Mouse (Mus musculus) midbrain, embryonic 14.5 days (tissue): ENCODE results near the gene Miga1. TPM values are rescaled to one million over a fixed set of nuclear protein-coding genes. Genes with fewer than 3 reads are reported as not detected.

Experiments used
- ATAC-seq: fragments of 200-750 bp; cut with Nextera tagmentation; 2 replicates; pipeline ENCODE4 v1.8.0; 2017; ENCODE audit warnings: moderate number of reproducible peaks, moderate library complexity; ENCODE audit not compliant: low FRiP score, low TSS enrichment
- DNase-seq: peaks from one replicate; pipeline ENCODE4 v3.0.0-alpha.2; 2015
- H3K27ac ChIP-seq: fragments of 300-500 bp; sonication (generic); replicated peaks from 2 replicates; pipeline ENCODE4 v1.5.1; 2014; ENCODE audit warnings: mild to moderate bottlenecking, low read depth, low read length, moderate library complexity
- H3K27me3 ChIP-seq: fragments of 300-500 bp; sonication (generic); 2 replicates; pipeline ENCODE4 v1.6.1; 2014; ENCODE audit warnings: low read length, control low read depth, mixed read lengths; ENCODE audit not compliant: control insufficient read depth, insufficient read depth
- H3K36me3 ChIP-seq: fragments of 300-500 bp; sonication (generic); 2 replicates; pipeline ENCODE4 v1.6.1; 2014; ENCODE audit warnings: low read length, control low read depth; ENCODE audit not compliant: control insufficient read depth, insufficient read depth
- H3K4me1 ChIP-seq: fragments of 300-500 bp; sonication (generic); 2 replicates; pipeline ENCODE4 v1.6.1; 2014; ENCODE audit warnings: mild to moderate bottlenecking, antibody characterized with exemption, low read length, control low read depth; ENCODE audit not compliant: control insufficient read depth, insufficient read depth
- H3K4me2 ChIP-seq: fragments of 300-500 bp; sonication (generic); 2 replicates; pipeline ENCODE4 v1.6.1; 2014; ENCODE audit warnings: mild to moderate bottlenecking, low read length, moderate library complexity
- H3K4me3 ChIP-seq: fragments of 300-500 bp; sonication (generic); replicated peaks from 2 replicates; pipeline ENCODE4 v1.5.1; 2014; ENCODE audit warnings: low read depth, low read length
- H3K9ac ChIP-seq: fragments of 300-500 bp; sonication (generic); replicated peaks from 2 replicates; pipeline ENCODE4 v1.6.1; 2014; ENCODE audit warnings: mild to moderate bottlenecking, low read length, moderate library complexity
- H3K9me3 ChIP-seq: fragments of 300-500 bp; sonication (generic); 2 replicates; pipeline ENCODE4 v1.6.1; 2016; ENCODE audit warnings: low read length, control low read depth, mixed read lengths; ENCODE audit not compliant: control insufficient read depth
- WGBS: fragments of 180-500 bp; shearing (Covaris S2); extraction: QIAGEN DNeasy Blood & Tissue Kit; methylation state at CpG from one replicate; pipeline ENCODE4 v1.1.7; 2014; 5-methylcytosine and 5-hydroxymethylcytosine counted together
- polyA plus RNA-seq: library from polyadenylated mRNA; unstranded; fragments of >200 nt; fragmentation: Nextera tagmentation; extraction: Ambion mirVana; gene quantifications from 2 replicates; pipeline ENCODE4 v1.2.1, GENCODE M21; 2014

Gene Miga1
- polyA plus RNA-seq, 1 experiment from 2014 or later: 23.7 TPM

DNA sequence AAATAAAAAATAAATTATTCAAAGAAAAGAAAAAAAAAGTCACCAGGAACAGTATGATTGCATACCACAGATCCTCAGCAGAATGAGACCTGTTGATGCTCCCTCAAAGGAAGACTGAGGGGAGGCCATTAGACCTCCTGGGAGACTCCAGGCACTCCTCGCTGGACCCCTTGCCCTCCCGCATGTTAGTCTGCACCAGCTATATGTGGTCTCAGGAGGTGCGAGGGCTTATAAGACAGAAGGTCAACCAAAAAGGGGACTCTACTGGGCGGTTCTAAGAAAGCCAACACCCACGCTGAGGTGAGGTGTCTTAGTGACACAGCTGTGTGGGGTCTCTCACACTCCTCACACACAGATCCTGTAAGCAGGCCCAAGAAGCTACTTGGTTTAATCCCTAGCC lies 44.3 kb downstream of the Miga1 start:
- no peak for ATAC-seq

DNA sequence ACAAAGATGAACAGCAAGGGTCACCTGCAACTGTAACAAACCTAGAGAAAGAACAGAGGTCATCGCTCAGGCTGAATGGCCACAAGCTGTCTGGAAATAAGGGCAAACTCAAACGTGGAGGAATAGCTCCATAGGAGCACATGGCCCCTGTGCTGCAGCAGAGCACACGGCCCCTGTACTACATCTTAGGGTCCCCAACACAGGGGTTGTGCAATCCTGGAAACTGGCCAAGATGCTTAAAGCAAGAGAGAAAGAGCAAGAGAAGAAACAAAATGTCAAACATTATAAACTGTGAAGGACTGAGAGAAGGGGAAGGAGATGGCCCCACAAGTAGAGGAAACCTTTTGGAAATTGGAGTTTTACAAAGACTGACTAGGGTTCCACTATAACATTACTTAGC lies 45.8 kb downstream of the Miga1 start:
- H3K36me3 ChIP-seq: peaks cover 70% of the 10 kb centered on the region
- 87% methylated on average over 3 of the region's 3 CpGs for WGBS
- H3K9me3 ChIP-seq: no peaks in the 10 kb centered on the region
- no peak overlapping the region for H3K27ac ChIP-seq
- no peak overlapping the region for H3K4me2 ChIP-seq
- no peak for DNase-seq
- no peak overlapping the region for H3K4me3 ChIP-seq
- no peaks in the 10 kb centered on the region for H3K4me1 ChIP-seq
- H3K9ac ChIP-seq: no peak overlapping the region
- H3K27me3 ChIP-seq: no peaks in the 10 kb centered on the region
- ATAC-seq: no peak

More for the DNA sequence above, 44.3 kb downstream of the Miga1 start:
- no peak overlapping the region for H3K4me2 ChIP-seq
- no peak overlapping the region for H3K9ac ChIP-seq
- WGBS: 97% methylated on average over 5 of the region's 5 CpGs
- DNase-seq: no peak
- no peak overlapping the region for H3K4me3 ChIP-seq
- H3K4me1 ChIP-seq: no peaks in the 10 kb centered on the region
- no peaks in the 10 kb centered on the region for H3K27me3 ChIP-seq
- no peak overlapping the region for H3K27ac ChIP-seq
- H3K9me3 ChIP-seq: no peaks in the 10 kb centered on the region
- peaks cover 72% of the 10 kb centered on the region for H3K36me3 ChIP-seq

DNA sequence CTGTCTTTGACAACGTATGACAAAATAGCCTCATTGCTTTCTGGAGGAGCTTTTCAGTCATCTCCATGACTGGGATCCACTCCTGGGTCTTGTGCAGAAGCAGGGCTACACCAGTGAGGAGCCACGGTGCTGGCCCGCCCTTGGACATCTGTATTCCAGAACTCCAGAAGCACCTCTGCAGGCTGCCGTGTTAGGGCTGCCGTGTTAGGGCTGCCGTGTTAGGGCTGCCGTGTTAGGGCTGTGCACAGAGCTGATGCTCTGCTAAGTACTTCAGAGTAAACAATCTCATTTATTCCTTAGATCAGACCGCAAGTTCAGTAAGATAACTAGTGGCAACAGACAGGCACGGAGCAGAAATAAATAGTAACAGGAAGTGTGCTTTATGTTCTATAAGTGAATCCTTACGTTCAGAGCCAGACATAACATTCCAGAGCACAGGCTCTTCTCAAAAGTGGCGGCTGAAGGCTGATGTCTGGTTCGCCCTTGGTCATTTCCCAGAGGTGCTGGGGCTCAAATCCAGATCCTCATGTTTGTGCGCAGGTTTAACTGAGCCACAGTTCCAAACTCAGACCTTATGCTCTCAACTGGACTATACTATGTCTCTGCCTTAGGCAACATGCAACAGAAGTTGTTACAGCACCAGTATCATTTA lies 46.6 kb downstream of the Miga1 start:
- WGBS: 94% methylated on average over 13 of the region's 13 CpGs
- Histone ChIP-seq H3K4me2 (no peak overlapping the region), H3K4me1 (no peaks in the 10 kb centered on the region), H3K9me3 (no peaks in the 10 kb centered on the region), H3K27me3 (no peaks in the 10 kb centered on the region), H3K36me3 (peaks cover 76% of the 10 kb centered on the region), H3K9ac (no peak overlapping the region), H3K4me3 (no peak overlapping the region), H3K27ac (no peak overlapping the region)
- ATAC-seq: no peak
- no peak for DNase-seq

DNA sequence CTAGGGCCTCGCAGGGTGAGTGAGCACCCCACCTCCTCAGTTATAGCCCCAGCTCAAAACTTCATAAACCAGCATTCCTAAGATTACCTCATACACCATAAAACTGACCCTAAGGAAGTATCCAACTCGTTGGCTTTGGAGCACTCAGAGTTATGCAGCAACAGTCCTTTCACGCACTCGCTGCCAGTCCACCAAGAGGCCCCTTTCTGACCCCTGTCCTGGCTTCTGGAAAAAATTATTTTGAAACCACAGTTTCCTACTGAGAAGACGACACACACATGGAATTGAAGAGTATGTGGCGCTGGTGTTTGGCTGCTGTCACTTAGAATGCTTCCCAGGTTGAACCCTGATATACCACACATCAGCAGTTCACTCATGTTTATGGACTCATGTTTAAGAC lies 48.3 kb downstream of the Miga1 start:
- no peak overlapping the region for H3K9ac ChIP-seq
- 93% methylated on average over 6 of the region's 6 CpGs for WGBS

DNA sequence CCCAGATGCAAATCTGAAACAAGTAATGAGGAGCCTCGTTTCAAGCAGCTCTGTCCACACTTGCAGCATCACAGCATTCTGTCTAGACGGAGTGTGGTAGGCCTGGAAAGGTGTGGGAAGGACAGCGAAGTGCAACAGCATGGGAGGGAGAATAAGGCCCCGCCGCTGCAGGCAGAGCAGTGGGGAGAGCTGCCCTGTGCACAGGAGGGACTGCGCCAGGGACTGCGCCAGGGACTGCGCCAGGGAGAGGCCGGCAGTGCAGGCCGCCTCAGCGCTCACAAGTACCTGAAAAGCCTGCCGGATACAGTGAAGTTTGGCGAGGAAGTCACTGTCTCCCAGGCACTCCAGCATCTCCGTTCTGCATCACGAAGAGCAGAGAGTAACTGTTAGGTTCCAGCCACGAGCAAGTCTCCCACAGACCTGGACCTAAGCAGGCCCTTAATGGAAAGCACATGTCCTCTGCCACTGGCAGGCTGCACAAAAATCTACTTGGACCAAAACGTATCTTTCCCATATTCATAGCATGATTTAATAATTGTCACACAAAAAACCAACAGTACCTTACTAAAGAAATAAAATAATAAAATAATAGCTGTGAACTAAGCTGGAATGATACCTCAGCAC lies 49.9 kb downstream of the Miga1 start:
- no peaks in the 10 kb centered on the region for H3K27me3 ChIP-seq
- H3K36me3 ChIP-seq: peaks cover 77% of the 10 kb centered on the region
- no peak for ATAC-seq

More for the DNA sequence above, 48.3 kb downstream of the Miga1 start:
- Histone ChIP-seq H3K4me3 (no peak overlapping the region), H3K27ac (no peak overlapping the region), H3K9me3 (no peaks in the 10 kb centered on the region), H3K4me1 (no peaks in the 10 kb centered on the region), H3K27me3 (no peaks in the 10 kb centered on the region), H3K36me3 (peaks cover 81% of the 10 kb centered on the region), H3K4me2 (no peak overlapping the region)
- ATAC-seq: no peak
- no peak for DNase-seq

DNA sequence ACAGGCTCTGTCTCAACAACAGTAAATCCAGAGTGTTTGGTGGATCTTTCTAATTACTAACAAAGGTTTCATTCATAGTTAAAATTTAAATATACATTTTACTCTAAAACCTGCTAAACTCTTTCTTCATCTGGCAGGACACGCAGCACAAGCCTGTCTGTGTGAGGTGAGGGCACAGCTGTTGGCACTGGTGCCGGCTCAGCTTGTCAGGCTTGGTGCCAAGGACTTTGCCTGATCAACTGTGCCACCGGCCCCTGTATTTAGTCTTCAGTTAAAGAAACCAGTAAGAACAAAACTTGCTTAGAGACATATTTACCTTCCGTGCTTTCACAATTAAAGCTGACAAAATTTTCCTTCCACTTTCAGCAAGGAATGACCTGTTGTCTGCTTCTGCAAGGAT lies 51.5 kb downstream of the Miga1 start:
- H3K9me3 ChIP-seq: no peaks in the 10 kb centered on the region
- H3K27me3 ChIP-seq: no peaks in the 10 kb centered on the region
- H3K36me3 ChIP-seq: peaks cover 72% of the 10 kb centered on the region
- DNase-seq (no peak), ATAC-seq (no peak)
- H3K9ac ChIP-seq: no peak overlapping the region
- 91% methylated on average over 4 of the region's 4 CpGs for WGBS
- H3K4me3 ChIP-seq: no peak overlapping the region
- no peaks in the 10 kb centered on the region for H3K4me1 ChIP-seq
- H3K4me2 ChIP-seq: no peak overlapping the region
- no peak overlapping the region for H3K27ac ChIP-seq

More for the DNA sequence above, 49.9 kb downstream of the Miga1 start:
- 88% methylated on average over 17 of the region's 17 CpGs for WGBS
- Histone ChIP-seq H3K9me3 (no peaks in the 10 kb centered on the region), H3K4me2 (no peak overlapping the region), H3K9ac (no peak overlapping the region), H3K27ac (no peak overlapping the region), H3K4me1 (no peaks in the 10 kb centered on the region), H3K4me3 (no peak overlapping the region)
- DNase-seq: no peak

DNA sequence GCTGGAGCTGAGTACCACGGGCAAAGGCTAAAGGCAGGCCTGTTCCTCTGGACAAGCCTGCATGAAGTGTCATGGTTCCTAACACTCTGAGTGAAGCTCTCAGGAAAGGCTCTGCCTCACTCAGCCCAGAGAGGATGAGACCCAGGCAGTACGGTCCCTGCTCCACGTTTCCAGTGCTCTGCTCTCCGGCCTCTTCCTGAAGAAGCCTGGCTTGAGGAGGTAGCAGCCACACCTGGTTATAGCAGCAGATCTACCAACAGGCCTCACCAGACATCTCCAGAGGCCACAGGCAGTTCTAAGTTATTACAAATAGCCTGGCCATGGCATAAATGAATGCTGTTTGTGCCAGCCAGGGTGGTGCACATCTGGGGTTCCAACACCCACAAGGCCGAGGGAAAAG lies 51.9 kb downstream of the Miga1 start:
- H3K9ac ChIP-seq: no peak overlapping the region
- WGBS: 96% methylated on average over 5 of the region's 5 CpGs
- DNase-seq (no peak), ATAC-seq (no peak)
- H3K4me3 ChIP-seq: no peak overlapping the region
- H3K27ac ChIP-seq: no peak overlapping the region
- H3K4me2 ChIP-seq: no peak overlapping the region
- no peaks in the 10 kb centered on the region for H3K4me1 ChIP-seq
- H3K9me3 ChIP-seq: no peaks in the 10 kb centered on the region
- H3K36me3 ChIP-seq: peaks cover 71% of the 10 kb centered on the region
- no peaks in the 10 kb centered on the region for H3K27me3 ChIP-seq

DNA sequence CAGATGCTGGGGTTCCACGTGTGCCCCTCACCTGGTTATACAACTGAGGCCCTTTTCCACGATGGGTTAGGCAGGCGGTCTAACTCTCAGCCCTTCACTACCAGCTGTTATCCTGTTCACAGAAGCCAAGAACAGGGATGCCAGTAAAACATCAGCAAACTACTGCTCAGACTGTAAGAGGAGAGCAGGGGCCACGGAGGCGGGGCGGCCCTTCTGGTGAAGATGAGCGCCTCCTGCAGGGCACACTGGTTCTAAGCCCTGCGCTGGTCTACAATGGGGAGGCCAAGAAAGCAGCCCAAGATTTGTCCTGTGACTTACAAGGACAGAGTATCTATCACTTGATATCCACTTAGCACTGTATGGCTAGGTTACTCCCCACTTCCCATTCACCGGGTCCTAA lies 52.4 kb downstream of the Miga1 start:
- WGBS: 80% methylated on average over 9 of the region's 9 CpGs

DNA sequence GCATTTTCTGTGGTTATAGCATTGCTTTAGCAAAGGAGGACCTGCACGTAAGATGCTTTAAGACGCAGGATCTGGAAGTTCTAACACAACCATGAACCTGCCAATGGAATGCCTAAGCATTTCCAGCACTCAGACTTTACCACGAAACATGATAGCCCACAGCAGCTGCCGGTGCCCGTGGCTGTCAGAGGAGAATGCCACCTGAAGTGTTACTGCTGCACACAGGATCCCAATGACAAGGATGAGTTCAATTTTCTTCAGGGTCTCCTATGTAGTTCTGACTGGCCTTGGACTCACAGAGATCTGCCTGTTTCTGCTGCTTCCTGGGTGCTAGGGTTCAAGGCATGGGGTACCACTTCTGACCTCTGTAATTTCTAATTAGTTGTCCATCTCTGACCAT lies 55.4 kb downstream of the Miga1 start:
- no peak overlapping the region for H3K27ac ChIP-seq
- WGBS: 97% methylated on average over 5 of the region's 5 CpGs
- peaks cover 74% of the 10 kb centered on the region for H3K36me3 ChIP-seq
- H3K9me3 ChIP-seq: no peaks in the 10 kb centered on the region
- no peaks in the 10 kb centered on the region for H3K4me1 ChIP-seq
- no peak overlapping the region for H3K4me2 ChIP-seq
- no peak for ATAC-seq
- no peaks in the 10 kb centered on the region for H3K27me3 ChIP-seq
- H3K9ac ChIP-seq: no peak overlapping the region
- no peak for DNase-seq
- H3K4me3 ChIP-seq: no peak overlapping the region

More for the DNA sequence above, 52.4 kb downstream of the Miga1 start:
- H3K9me3 ChIP-seq: no peaks in the 10 kb centered on the region
- H3K36me3 ChIP-seq: peaks cover 75% of the 10 kb centered on the region
- H3K4me2 ChIP-seq: no peak overlapping the region
- DNase-seq (no peak), ATAC-seq (no peak)
- no peaks in the 10 kb centered on the region for H3K4me1 ChIP-seq
- no peaks in the 10 kb centered on the region for H3K27me3 ChIP-seq
- H3K27ac ChIP-seq: no peak overlapping the region
- no peak overlapping the region for H3K4me3 ChIP-seq
- H3K9ac ChIP-seq: no peak overlapping the region
